Mouse (Mus musculus): ENCODE results near the gene Acsl1. TPM values are rescaled to one million over a fixed set of nuclear protein-coding genes. Genes with fewer than 3 reads are reported as not detected.
A peak's percentile ranks its signal among the peaks of the same experiment; 100 is the strongest.

Acsl1 gene
- polyA plus RNA-seq, 1 experiment from 2014 or later: 12.4 TPM

DNA sequence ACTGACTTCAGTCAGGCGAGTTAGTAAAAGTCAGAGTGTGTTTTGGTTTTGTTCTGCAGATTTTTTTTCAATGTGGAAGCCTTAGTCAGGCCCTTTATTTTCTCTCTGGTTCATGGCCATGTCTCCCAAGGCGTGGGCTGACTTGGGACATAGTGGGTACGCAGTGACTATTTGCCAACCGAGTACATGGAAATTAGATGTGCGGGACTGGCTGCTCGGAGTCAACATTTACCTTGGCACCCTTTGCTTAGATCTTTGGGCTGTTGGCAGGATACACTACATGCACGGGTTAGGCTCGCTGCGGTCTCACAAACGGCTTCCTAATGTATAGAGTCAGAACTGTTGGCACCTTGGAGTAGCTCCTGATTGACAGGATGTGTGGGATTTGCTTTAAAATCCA is 7.9 kb downstream of the Acsl1 start:
- Histone ChIP-seq H3K9ac (no peak overlapping the region), H3K4me3 (no peak overlapping the region), H3K27me3 (peaks cover 4% of the 10 kb centered on the region; the same call in 1 of the 2 replicates), H3K27ac (no peak overlapping the region), H3K4me2 (replicated peaks) (no peak overlapping the region), H3K4me1 (peaks cover 8% of the 10 kb centered on the region; the same call in 1 of the 2 replicates), H3K36me3 (no peaks in the 10 kb centered on the region), H3K9me3 (replicated peaks) (no peaks in the 10 kb centered on the region)
- no peak for ATAC-seq (ENCODE audit: low FRiP score)
- WGBS: 91% methylated on average over 10 of the region's 10 CpGs

DNA sequence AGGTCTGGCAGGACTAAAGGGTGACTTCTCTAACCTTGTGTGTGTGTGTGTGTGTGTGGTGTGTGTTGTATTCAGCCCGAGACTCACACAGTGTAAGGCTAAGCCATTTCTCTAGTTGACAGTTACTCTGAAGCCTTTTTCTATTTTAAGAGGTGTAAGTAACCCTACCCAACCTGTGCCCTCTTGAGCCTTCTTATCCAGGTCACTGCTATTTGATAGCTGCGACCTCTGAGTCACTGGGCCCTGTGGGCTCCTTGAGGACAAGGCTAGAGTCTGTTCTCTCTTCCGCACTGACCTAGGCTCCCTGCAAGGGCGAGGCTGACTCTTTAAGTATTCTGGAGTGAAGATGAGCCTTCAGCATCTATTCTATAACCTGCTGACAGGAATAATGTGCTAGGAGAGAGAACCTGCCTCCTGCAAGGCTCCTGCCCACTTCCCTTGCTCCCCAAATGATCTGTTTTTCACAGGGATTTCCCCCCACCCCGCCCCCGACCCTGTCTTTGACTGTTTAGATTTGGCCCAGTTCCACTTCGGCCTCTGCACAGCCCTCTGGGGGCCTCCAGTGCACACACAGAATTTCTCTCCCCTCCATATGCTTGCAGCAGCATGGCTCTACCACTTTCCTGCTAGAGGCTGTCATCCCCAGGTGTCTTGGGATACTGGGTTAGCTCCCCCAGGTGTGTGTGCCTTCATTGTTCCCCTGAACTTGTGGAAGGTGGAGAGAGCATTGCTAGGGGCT is 9.1 kb downstream of the Acsl1 start:
- H3K27me3 ChIP-seq: no peaks in the 10 kb centered on the region
- H3K4me1 ChIP-seq: peaks cover 8% of the 10 kb centered on the region; the same call in 1 of the 2 replicates
- no peak for ATAC-seq (ENCODE audit: low FRiP score)
- H3K4me2 ChIP-seq (replicated peaks): 0 out of 2 replicates have a peak overlapping the region, but pooled peaks have one; percentile 11
- H3K4me3 ChIP-seq: no peak overlapping the region
- H3K9me3 ChIP-seq (replicated peaks): no peaks in the 10 kb centered on the region
- no peaks in the 10 kb centered on the region for H3K36me3 ChIP-seq
- H3K9ac ChIP-seq: no peak overlapping the region
- no peak overlapping the region for H3K27ac ChIP-seq
- 61% methylated on average over 7 of the region's 7 CpGs for WGBS

DNA sequence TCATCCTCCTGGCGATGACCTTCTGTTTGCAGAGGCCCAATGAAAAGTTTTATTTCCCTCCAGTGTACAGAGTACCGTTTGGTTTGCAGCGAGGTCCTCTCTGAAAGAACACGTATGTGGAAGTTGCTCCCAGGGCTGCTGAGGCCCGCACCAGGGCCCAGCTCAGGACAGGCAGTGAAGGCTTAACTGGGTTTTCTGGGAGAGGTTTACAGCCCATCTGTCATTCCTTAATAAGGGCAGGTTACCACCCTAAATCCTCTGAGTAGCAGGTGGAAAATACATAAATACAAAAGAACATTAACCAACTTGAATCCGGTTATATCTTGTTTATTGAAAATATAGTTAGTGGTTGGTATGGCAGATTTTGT is 9.7 kb downstream of the Acsl1 start:
- ATAC-seq (ENCODE audit: low FRiP score): no peak
- no peak overlapping the region for H3K4me3 ChIP-seq
- H3K36me3 ChIP-seq: no peaks in the 10 kb centered on the region
- H3K9ac ChIP-seq: no peak overlapping the region
- H3K4me2 ChIP-seq (replicated peaks): no peak overlapping the region
- H3K4me1 ChIP-seq: peaks cover 8% of the 10 kb centered on the region; the same call in 1 of the 2 replicates
- H3K27me3 ChIP-seq: no peaks in the 10 kb centered on the region
- no peaks in the 10 kb centered on the region for H3K9me3 ChIP-seq (replicated peaks)
- no peak overlapping the region for H3K27ac ChIP-seq
- WGBS: 61% methylated on average over 6 of the region's 6 CpGs

DNA sequence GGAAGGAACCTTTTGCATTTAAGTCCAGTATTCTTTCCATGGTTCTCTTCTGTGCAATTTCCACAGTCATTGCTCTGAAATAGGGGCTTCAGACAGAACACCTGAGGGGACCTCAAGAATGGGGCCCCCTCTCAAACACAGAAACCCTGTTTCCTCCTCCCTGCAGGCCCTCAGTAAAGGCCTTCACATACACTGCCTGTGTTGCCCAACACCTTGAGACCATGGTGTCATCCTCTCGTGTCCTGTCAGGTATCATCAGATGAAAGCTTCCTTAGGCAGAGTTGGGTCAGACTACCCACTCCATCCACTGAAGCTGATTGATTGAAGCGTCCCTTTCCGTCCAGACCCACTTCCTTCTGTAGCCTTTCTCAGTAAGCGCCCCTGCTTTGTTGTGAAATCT is 11.9 kb downstream of the Acsl1 start:
- Histone ChIP-seq H3K27me3 (no peaks in the 10 kb centered on the region), H3K27ac (no peak overlapping the region), H3K9ac (no peak overlapping the region), H3K4me2 (replicated peaks) (no peak overlapping the region), H3K4me3 (no peak overlapping the region), H3K9me3 (replicated peaks) (no peaks in the 10 kb centered on the region), H3K4me1 (peaks cover 10% of the 10 kb centered on the region), H3K36me3 (no peaks in the 10 kb centered on the region)
- ATAC-seq (ENCODE audit: low FRiP score): no peak
- WGBS: 91% methylated on average over 4 of the region's 4 CpGs

DNA sequence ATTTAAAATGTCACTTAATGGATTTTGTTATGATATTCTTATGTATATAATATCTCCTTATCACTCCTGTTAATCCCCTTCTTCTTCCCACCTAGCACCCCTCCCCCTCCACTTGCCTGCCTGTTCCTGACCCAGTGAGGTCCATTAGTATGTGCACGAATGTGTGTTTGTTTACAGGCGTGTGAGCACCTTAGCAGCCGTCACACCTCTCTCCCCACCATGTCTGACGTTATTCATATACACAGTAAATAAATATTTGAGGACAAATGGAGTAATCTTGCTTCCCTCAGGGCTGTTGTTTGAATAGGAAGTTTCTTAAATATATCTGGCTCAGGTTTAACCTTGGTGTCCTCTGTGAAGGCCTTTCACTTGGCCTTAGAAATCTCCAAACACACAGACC is 12.4 kb downstream of the Acsl1 start:
- Histone ChIP-seq H3K4me2 (replicated peaks) (no peak overlapping the region), H3K4me3 (no peak overlapping the region), H3K9ac (no peak overlapping the region), H3K9me3 (replicated peaks) (no peaks in the 10 kb centered on the region), H3K36me3 (no peaks in the 10 kb centered on the region), H3K4me1 (peaks cover 15% of the 10 kb centered on the region), H3K27ac (no peak overlapping the region), H3K27me3 (no peaks in the 10 kb centered on the region)
- ATAC-seq (ENCODE audit: low FRiP score): no peak
- WGBS: 91% methylated on average over 4 of the region's 4 CpGs

DNA sequence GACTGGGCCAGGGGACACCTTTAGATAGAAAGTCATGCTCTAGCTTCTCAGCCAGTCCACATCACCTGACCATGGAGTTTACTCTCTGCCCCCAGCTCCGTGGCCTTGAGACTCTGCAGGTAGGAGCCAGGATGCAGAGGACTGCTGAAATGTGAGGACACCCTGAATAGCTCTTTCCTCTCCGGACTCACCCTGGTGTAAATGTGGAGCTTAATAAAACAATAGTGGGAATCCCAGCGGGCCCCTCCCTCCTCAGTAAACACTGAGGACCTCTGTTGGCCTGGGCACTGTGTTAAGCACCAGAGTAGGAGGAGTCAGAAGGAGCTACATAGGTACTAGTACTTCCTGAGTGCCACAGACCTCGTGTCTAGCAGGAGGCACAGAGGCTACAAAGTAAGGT is 13.2 kb downstream of the Acsl1 start:
- Histone ChIP-seq H3K9me3 (replicated peaks) (no peaks in the 10 kb centered on the region), H3K4me1 (peaks cover 18% of the 10 kb centered on the region), H3K36me3 (no peaks in the 10 kb centered on the region), H3K9ac (no peak overlapping the region), H3K27ac (no peak overlapping the region), H3K27me3 (no peaks in the 10 kb centered on the region), H3K4me2 (replicated peaks) (no peak overlapping the region), H3K4me3 (no peak overlapping the region)
- WGBS: 53% methylated on average over 4 of the region's 4 CpGs
- no peak for ATAC-seq (ENCODE audit: low FRiP score)

DNA sequence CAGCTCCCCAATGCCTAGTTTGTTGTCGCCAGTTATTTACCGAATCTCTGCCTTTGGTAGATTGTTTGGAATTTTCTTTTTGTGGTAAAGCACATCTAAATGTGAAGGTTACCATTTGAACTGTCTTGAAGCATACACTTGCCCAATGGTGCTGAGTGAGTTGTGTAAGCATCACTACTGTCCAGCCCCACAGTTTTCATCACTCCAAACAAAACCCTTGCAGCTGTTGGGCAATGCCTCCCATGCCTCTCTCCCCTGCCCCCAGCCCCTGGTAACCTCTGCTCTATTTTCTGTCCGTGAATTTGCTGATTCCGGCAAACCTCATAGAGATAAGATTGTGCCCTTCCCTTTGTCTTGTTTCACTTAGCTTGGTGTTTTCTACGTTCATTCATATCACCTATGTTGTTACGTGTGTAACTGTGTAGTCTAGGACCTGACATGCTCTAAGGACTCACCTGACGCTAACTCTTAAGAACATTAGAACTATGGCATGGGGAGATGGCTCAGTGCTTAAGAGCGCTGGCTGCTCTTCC is 14.2 kb downstream of the Acsl1 start:
- no peak overlapping the region for H3K27ac ChIP-seq
- no peaks in the 10 kb centered on the region for H3K9me3 ChIP-seq (replicated peaks)
- no peaks in the 10 kb centered on the region for H3K27me3 ChIP-seq
- H3K4me1 ChIP-seq: peaks cover 15% of the 10 kb centered on the region
- H3K36me3 ChIP-seq: no peaks in the 10 kb centered on the region
- ATAC-seq (ENCODE audit: low FRiP score): no peak
- H3K4me3 ChIP-seq: no peak overlapping the region
- no peak overlapping the region for H3K4me2 ChIP-seq (replicated peaks)
- WGBS: 90% methylated on average over 8 of the region's 8 CpGs
- H3K9ac ChIP-seq: no peak overlapping the region

DNA sequence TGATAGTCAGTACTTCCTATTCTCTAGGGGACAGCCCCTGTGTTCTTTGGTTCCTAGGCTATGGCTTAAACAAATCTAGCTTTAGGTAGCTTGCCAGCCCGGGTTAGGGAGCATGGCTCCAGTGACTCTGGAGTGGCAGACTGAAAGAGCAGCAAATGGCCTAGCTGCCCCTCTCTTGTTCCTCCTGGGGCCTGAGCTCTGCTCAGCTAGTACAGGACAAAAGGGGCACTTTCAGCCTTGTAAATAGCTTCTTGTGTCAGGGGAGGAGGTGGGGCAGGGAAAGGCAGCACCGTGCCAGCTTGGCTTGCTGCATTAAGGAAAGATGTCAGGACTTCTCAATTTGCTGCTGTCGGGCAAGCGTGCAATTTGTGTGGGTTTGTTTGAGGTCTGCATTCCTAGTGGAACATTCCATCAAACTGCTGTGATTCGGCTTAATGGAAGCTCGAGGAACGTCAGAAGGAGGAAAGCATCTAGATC is 17.3 kb downstream of the Acsl1 start:
- ATAC-seq (ENCODE audit: low FRiP score): 0 out of 2 replicates have a peak, but pooled peaks have one; percentile 29
- Histone ChIP-seq H3K9me3 (replicated peaks) (no peaks in the 10 kb centered on the region), H3K4me1 (peaks cover 10% of the 10 kb centered on the region), H3K27ac (no peak overlapping the region), H3K9ac (no peak overlapping the region), H3K4me2 (replicated peaks) (no peak overlapping the region), H3K27me3 (no peaks in the 10 kb centered on the region), H3K4me3 (no peak overlapping the region), H3K36me3 (no peaks in the 10 kb centered on the region)
- 36% methylated on average over 7 of the region's 7 CpGs for WGBS

DNA sequence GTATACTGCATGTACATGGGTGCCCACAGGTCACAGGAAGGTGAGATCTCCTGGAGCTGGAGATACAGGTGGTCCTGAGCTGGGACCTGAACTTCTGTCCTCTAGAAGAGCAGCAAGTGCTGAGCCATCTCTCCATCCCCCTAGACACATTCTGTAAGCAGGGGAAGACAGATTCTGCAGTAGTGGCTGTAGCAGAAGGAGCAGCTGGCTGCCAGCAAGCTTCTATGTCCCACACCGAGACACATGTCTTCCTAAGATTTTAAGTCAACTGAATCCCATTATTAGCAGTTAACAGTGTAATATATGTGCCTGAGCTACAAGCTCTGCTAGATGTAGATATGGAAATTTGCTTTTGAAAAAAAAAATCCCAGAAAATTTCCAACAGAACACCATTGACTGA is 18.4 kb downstream of the Acsl1 start:
- peaks cover 10% of the 10 kb centered on the region for H3K4me1 ChIP-seq
- no peaks in the 10 kb centered on the region for H3K27me3 ChIP-seq
- 78% methylated on average over 1 of the region's 1 CpGs for WGBS

DNA sequence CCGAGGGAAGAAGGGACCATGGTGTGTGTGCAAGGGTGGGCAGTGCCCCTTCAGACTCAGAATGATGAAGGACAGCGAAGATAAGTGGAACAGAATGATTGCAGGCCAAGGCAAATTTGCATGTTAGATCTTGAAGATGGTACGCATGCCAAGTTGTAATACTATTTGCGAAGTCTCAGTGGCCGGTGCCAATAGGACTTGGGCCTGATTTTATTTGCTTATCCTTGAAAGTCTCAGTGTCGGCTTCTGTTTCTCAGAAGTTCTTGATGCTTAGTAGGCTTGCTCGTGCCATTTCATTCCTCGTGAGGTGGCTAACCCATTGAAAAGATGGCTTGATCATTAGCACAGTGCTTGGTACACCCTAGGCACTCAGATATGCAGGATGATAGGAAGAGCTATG is 19.4 kb downstream of the Acsl1 start:
- H3K9ac ChIP-seq: no peak overlapping the region
- peaks cover 10% of the 10 kb centered on the region for H3K4me1 ChIP-seq
- no peak for ATAC-seq (ENCODE audit: low FRiP score)
- no peak overlapping the region for H3K4me2 ChIP-seq (replicated peaks)
- no peaks in the 10 kb centered on the region for H3K36me3 ChIP-seq
- H3K9me3 ChIP-seq (replicated peaks): no peaks in the 10 kb centered on the region
- H3K27me3 ChIP-seq: no peaks in the 10 kb centered on the region
- WGBS: 94% methylated on average over 8 of the region's 8 CpGs
- no peak overlapping the region for H3K27ac ChIP-seq
- no peak overlapping the region for H3K4me3 ChIP-seq

More for the DNA sequence above, 18.4 kb downstream of the Acsl1 start:
- Histone ChIP-seq H3K36me3 (no peaks in the 10 kb centered on the region), H3K4me3 (no peak overlapping the region), H3K9me3 (replicated peaks) (no peaks in the 10 kb centered on the region), H3K9ac (no peak overlapping the region), H3K27ac (no peak overlapping the region), H3K4me2 (replicated peaks) (no peak overlapping the region)
- ATAC-seq (ENCODE audit: low FRiP score): no peak

DNA sequence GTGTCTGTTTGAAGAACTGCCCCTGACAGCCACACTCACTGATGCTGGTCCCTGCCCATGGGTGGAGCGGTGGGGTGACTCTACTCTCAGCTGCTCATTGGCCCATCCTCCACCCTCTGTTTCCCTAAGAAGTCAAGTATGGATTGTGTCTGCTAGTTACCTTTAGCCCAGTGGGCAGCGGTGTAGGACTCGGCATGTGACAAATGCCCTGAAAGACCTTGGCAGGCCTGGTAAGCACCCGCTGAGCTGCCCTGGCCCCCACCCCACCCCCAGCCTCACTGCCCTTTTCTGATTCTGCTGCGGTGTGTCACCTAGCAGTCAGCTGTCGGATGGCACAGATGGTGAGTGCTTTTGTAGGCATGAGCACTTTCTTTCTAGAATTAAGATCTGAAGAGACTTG is 20.0 kb downstream of the Acsl1 start:
- H3K9ac ChIP-seq: no peak overlapping the region
- no peaks in the 10 kb centered on the region for H3K9me3 ChIP-seq (replicated peaks)
- H3K4me2 ChIP-seq (replicated peaks): no peak overlapping the region
- ATAC-seq (ENCODE audit: low FRiP score): no peak
- peaks cover 10% of the 10 kb centered on the region for H3K4me1 ChIP-seq
- no peak overlapping the region for H3K27ac ChIP-seq
- H3K4me3 ChIP-seq: no peak overlapping the region
- WGBS: 90% methylated on average over 6 of the region's 6 CpGs
- no peaks in the 10 kb centered on the region for H3K27me3 ChIP-seq
- H3K36me3 ChIP-seq: no peaks in the 10 kb centered on the region

DNA sequence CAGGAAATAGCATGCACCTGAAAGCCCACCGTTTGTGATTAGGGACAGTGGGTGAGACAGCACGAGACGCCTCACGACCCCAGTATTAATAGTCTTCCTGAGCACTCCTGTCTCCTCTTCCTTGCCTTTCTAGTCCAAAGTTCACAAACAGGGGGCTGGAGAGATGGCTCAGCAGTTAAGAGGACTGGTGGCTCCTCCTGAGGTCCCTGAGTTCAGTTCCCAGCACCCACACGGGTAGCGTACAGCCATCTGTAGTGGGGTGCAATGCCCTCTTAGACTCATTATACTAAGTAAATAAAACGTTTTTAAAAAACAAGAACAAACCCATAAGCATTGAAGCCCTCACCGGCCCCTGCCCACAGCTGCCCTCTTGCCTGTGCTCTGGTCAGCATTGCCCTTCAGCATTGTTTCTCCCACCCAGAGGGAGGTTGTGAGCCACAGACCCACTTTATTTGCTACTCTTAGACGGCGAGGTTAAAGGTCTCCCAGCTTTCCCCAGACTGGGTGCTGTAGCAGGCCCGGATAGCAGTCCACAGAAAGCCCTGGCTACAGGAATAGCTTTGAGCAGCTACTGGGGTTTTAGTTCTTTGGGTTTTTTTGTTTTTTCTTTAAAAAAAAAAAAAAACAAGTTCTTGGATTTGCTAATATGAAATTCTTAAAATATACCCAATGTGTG is 22.8 kb downstream of the Acsl1 start:
- ATAC-seq (ENCODE audit: low FRiP score): no peak
- H3K27me3 ChIP-seq: no peaks in the 10 kb centered on the region
- no peak overlapping the region for H3K4me2 ChIP-seq (replicated peaks)
- H3K9me3 ChIP-seq (replicated peaks): no peaks in the 10 kb centered on the region
- H3K27ac ChIP-seq: no peak overlapping the region
- no peak overlapping the region for H3K9ac ChIP-seq
- 84% methylated on average over 11 of the region's 11 CpGs for WGBS
- H3K36me3 ChIP-seq: no peaks in the 10 kb centered on the region
- 0 out of 2 replicates have a peak, but pooled peaks cover 2% of the 10 kb centered on the region for H3K4me1 ChIP-seq
- H3K4me3 ChIP-seq: no peak overlapping the region
